Mouse (Mus musculus): ENCODE results near the gene Poln.

Gene Poln

DNA sequence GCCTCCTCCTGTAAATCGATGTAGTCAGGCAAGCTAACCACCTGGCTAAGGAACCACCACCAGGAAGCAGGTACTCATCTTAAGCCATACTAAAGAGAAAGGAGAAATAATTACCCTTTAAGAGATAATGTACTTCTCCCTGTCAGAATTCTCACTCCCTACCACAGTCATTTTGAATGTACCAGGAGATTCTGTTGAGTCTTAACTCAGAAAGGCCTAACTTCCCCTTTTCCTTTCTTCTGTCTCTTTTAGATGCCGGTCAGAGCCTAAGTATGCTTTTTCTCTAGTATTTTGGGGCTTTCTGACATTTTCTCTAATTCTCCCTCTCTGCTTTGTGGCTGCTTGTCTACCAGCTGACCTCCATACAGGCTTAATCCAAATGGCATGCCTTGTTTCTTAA, 76.2 kb downstream of the Poln start:
- DNase-seq, result no peak

DNA sequence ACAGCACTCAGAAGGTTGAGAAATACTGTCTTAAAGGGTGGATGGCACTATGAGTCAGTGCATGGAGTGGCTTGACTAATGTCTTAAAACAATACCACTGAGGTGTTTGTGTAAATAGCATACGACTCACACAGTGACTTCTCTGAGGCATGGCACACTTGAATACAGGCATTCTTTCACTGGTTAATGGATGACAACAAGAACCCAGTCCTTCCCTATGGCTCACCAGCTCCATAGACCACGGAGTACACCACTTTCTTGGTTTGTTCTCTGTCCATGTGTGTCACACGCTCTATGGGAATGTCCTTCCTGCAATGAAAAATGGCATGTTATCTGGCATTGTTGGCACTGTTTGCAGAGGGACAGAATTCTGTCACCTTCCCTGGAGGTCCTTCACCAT, 136.7 kb downstream of the Poln start:
- no peak for DNase-seq

DNA sequence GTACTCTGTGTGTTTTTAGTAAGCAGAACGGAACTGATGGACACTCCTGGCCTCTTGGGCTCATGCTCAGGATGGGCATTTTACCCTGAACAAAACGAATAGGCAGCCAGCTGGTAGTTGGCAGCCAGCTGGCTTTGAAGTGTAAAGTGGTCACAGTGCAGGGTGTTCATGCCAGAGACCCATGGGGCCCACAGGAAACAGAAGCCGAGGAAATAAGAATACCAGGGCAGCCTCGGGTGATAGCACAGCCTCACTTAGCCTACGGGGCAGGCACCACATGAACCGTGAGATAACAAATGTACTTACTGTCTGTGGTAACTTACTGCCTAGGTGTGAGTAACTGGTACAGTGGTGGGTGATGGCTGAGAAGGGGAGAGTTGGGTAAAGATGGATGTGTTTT, 138.2 kb downstream of the Poln start:
- no peak for DNase-seq

DNA sequence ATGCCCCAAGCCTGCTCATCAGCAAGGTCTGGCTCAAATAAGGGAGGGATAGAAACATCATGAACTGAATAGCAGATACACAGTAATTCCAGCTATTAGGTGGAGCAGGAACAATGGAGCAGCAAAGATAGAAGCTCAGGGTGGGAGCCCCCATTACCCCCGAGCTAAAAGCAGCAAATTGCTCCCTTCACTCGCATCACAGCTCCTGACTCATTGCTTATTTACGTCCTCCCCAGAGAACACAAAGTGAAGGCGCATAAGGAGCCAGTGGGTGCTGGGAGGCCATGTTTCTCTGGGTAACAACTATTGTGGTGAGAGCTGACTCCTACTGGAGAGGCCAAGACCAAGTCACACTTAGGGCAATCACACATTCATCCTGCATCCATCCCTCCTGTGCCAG, 139.1 kb downstream of the Poln start:
- no peak for DNase-seq

DNA sequence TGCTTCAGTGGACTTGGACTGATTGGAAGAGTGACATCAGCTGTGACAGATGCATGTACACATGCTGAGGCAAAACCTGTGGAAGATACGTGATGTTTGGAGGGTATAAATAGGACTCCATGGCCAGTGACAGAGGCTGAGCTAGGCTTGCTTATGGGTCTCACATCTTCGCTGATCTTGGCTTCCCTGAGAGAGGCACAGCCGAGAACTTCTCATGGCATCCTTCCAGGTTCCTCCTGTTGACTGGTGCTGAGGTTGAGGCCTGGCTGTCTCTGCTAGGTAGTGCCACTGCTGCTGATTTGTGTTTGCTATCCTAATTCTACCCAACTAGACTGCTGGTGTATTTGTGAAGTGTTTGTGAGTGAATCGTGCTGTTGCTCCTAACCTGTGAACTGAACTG, 150.3 kb downstream of the Poln start:
- no peak for DNase-seq

DNA sequence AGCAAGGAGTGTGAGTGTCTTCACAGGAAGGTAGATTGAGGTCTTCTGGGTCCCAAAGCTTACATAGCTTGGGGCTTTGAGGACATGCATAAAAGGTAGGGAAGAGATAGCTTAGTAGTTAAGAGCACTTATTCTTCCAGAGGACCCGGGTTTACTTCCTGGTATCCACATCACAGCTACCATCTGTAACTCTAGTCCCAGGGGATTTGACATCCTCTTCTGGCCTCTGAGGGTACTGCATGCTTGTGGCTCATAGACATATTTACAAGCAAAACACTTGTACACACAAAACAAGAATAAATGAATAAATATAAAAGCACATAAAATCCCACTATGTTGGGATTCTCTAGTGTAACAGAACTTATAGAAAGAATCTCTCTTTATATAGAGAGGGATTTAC, 154.6 kb downstream of the Poln start:
- no peak for DNase-seq

DNA sequence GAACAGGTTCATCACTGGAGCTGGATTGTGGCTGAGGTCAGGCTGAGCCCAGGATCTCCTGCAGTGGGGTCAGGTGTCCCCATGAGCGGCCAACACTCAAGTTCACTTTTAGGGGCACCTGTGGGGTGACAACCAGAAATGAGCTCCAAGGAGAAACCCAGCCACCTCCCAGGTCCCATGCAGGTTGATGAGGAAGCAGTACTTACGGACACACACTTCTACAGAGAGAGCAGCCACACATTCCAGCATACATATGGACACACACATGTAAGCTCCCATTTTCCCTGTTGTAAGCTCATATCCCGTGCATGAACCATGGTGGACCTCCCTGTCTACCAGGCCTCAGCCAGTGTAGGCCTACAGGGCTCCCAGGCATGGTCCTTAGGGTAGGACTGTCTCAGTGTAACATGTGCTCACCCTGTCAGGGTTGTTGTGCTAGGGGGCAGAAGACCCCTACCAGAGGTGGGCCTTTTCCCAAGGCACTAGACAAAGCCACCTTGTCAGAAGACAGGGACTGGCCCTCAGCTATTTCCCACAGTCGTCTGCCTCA, 161.8 kb downstream of the Poln start:
- DNase-seq, result no peak

DNA sequence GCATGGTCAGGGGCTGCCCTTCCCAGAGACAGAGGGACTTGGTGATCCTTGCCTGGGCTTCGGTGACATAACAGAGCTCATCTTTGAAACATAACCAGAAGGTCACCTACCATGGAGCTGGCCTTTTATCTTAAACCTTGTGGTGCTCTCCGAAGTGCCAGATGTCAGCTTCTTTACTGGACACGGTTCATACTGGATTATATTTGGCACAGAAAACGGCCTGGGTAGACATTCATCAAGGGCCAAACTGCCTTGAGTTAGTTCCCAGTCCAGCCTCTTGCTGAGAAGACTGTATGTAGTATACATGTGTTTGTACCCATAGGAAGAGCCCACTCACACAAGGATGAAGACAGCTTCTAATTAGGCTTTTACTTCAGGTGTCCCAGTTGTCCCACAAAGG, 162.4 kb downstream of the Poln start:
- DNase-seq, result no peak

DNA sequence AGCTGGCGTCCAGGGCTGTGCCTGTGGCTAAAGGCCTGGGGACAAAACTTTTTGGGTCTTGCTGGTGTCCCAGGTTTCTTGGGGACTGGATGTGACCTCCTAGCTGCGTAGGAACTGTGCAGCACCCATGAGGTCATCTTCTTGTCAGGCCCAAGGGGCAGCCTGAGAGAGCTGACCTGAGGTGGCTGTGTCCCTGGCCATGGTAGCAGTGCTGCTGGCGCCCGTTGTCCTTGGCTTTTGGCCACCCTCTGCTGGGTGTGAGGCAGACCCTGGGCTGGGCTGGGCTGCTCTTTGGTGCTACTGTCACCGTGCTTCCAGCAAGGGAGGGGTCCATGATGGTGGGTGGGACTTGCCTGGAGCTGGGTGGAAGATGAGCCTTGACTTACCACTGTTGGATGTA, 164.6 kb downstream of the Poln start:
- no peak for DNase-seq

DNA sequence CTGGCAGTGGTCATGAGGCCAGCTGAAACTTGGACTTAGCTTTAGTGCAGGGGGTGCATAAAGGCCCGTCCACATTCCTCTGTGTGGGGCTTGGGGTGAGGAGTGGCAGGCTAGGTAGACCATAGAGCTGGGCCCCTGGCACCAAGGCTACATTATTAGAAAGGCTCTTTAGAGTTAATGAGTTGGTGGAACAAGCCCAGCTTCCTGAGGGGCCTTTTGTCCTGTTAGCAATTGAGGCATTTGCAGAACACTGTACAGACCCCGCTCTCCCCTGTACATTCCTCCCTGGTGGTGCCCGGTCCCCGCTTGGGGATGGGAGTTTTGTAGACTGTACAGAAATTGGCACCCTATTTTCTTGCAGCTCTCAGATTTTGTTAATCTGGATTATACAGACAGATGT, 166.6 kb downstream of the Poln start:
- no peak for DNase-seq

DNA sequence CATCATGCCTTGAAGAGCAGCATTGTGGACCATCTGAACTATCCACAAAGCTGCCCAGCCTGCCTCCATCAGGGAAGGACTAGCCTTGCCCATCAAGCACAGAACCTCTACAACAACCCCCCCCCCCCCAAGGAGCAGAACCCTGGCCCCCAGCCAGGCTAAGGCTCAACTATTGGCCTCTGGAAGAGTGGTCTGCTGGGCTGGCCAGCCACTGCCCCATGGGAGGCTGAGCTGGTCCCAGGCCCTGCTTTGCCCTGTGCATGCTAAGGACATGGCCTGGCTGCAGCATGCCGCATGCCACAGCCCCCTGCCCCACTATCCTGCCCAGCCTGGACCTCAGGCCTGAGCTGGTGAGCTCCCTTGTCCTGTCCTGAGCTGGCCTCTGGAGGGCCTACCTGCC, 167.8 kb downstream of the Poln start:
- no peak for DNase-seq

DNA sequence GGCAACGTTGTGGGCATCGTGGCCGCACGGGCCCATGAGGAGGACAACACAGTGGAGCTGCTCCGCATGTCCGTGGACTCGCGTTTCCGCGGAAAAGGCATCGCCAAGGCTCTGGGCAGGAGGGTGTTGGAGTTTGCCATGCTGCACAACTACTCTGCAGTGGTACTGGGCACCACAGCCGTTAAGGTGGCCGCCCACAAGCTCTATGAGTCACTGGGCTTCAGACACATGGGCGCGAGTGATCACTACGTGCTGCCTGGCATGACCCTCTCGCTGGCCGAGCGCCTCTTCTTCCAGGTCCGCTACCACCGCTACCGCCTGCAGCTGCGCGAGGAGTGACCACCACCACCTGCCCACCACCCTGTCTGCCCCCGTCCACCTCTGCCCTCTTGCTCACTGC, 168.4 kb downstream of the Poln start:
- no peak for DNase-seq

DNA sequence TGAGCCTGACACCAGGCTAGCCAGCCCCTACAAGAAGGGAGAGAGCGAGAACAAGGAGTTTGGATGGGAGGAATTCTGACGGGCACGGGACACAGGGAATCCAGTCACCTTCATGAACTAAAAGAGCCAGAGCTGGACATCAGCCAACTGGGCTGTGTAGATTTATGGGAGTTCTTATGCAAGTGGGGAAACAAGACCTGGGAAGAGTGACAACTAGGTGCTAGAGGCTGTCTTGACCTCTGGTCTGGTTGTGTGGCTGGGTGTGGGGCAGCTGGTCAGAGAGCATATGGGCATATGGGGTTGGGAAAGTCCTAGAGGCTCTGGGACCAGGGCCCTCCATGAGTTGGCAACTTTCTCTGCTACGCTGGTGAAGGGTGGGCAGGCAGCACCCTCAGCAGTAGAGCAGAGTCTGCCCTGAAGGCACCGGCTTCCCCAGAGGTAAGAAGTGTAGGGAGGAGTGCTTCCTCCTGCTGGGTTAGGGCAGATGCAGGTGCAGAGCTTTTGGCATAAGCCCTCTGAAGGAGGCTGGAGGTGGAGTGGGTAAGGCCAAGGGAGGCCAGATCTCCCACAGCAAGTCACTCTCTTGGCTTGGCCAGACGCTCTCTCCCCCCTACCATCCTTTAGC, 169.7 kb downstream of the Poln start:
- DNase-seq, result no peak

DNA sequence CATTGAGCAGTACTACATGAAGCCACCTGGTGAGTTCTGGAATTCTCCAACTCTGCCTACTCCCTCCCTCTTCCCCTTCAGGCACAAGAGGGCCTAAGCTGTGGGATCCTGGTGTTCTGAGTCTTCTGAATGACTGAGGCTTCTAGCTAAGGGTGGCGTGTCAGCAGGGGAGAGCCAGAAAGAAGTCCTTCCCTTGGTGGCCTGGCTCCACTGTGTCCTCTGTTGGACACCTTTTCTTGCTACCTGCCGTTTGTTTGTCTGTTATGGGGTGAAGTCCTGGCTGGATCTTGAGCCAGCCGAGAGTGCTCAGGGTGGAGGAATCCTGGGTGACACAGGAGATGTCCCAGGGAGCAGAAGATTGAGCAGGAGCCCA, 170.8 kb downstream of the Poln start:
- no peak for DNase-seq

DNA sequence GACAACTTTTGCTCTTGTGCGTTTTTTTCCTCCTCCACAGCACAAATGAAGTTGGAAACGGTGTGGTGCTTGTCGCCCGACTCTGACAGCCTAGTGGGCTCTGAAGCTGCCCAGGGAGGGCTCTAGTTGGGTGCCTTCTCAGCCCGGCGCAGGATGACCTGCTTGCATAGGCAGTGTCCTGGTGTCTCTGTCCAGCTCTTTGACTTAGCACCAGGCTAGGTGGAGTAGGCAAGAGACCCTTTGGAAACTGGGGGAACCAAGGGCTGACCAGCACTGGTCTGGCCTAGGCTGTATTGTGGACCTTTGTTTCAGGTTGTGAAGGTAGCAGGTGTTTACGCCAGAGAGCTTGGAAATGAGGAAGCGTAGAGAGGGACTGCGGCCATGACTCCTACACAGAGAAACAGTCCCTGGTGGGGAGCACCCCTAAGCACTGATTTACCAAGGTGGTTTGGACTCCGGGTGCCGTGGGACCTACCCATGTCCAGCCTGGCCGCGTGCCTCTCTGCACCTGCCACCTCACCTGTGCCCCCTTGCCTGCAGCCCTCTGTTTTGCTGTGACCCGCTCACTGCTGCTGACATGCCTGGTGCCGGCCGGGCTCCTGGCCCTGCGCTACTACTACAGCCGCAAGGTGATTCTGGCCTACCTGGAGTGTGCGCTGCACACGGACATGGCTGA, 171.3 kb downstream of the Poln start:
- no peak for DNase-seq

DNA sequence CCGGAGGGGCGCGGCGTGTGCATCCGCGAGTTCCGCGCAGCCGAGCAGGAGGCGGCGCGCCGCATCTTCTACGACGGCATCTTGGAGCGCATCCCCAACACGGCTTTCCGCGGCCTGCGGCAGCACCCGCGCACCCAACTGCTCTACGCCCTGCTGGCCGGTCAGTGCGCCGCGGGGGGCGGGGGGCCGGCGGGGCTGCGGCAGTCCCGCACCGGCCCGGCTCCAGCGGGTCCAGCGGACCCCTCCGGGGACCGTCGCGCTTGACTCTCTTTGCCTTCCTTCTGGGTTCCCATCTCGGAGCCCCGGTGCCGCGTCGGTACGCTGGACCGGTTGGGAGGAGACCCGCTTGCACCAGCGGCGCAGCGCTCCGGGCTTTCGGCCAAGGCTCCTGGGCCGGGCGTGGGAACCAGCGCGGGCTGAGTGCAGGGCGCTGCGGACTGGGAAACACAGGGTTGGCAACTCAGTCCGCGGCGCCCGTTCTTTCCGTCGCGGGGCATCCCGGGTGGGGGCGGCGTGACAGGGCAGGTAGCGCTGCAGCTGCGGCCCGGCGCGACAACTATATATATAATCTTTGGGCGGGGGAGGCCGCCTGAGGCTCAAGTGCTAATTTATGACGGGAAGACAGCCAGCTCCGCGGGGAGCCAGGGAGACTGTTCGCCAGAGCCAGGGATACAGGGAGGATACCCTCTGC, 172.1 kb downstream of the Poln start:
- peak; percentile 16 for DNase-seq

DNA sequence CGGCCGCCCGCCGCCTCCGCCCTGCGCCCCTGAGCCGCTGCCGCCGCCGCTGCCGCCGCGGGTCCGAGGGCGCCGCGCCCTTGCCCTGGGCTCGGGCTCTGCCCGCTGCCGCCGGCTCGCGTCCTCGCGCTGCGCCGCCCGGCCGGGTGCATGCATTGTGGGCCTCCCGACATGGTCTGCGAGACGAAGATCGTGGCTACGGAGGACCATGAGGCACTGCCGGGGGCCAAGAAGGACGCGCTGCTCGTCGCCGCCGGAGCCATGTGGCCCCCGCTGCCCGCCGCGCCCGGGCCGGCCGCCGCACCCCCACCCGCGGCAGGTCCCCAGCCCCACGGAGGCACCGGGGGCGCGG, 172.6 kb downstream of the Poln start:
- no peak for DNase-seq

DNA sequence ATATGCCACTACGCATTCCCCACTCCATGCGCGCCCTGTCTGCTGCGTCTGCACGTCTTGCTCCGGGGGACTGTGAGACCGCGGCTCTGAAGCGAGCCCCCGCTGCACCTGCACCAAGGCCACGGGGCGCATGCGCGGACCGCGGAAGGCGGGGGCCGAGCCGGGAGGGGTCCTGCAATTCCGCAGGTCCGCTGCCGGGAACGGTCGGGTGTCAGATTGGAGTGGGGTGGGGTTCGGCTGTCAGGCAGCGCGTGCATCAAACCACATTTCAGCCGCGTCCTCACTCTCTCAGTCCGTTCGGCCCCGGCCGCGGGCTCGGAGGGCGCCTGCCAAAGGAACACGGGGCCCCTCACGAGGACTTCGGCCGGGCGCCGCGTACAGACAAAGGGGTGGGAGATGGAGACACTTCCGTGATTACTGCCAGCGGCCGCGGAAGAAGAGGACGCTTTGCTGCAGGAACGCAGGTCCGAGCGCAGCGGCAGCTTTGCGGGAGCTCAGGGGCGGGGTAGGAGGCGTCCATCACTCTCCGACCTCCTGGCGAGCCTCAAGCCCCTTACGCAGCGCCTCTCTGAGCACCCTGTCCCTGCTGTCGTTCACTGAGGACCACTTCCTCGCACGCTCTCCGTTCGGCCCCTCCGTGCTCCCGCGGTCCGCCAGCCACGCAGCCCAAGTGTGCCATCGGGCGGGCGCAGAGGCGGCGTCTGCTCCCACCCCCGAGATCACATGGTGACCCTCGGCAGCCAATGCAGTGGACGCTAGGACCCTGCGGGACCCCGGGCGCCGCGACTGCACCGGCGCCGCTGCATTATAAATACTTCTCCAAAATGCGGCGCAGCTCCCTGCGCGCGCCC, 173.2 kb downstream of the Poln start, which contains the start of gene Nat8l:
Gene Nat8l (plus strand): TSS at position 142 of the 851 bp plus-strand sequence.
- no peak for DNase-seq

DNA sequence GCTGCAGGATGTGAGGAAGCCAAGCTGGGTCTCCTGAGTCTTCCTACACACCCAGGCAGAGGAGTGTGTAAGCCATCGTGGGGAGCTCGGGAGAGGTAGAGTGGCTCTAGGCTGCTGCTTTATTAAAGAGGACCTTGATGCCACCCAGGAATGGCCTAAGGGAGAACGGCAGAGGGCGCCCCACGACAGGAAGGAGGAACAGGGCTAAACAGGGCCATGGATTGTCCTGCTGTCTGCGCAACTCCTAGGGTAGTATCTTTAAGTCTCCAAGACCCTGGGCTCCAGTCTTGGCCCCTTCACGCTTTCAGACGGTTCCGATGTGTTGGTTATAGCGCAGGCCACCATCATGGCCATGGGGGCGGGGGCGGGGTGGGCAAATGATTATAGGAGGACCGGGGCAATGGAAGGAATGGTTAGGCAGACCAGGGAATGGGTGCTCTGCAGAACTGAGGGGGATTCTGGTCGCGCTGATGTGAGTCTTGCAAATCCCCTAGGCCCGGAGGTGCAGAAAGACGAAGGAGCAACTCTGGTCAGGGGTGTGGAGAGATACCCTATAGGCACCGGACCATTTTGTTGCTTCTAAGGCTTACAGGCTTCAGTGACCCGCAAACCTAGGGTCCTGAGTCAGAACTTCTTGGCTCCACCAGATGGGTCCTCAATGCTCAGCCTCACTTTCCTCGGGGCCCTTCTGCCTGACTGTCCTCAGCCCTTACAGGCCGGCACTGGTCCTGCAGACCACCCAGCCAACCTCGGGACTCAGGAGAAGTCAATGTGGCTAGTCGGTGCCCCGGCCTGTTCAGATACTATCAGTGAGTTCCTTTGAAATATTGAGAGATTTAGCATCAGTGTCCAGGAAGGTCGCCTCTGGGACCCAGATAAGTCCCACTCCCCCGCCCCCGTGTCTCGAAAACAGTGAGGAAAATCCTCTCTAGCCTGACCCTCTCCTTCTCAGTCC, 174.3 kb downstream of the Poln start:
- no peak for DNase-seq

DNA sequence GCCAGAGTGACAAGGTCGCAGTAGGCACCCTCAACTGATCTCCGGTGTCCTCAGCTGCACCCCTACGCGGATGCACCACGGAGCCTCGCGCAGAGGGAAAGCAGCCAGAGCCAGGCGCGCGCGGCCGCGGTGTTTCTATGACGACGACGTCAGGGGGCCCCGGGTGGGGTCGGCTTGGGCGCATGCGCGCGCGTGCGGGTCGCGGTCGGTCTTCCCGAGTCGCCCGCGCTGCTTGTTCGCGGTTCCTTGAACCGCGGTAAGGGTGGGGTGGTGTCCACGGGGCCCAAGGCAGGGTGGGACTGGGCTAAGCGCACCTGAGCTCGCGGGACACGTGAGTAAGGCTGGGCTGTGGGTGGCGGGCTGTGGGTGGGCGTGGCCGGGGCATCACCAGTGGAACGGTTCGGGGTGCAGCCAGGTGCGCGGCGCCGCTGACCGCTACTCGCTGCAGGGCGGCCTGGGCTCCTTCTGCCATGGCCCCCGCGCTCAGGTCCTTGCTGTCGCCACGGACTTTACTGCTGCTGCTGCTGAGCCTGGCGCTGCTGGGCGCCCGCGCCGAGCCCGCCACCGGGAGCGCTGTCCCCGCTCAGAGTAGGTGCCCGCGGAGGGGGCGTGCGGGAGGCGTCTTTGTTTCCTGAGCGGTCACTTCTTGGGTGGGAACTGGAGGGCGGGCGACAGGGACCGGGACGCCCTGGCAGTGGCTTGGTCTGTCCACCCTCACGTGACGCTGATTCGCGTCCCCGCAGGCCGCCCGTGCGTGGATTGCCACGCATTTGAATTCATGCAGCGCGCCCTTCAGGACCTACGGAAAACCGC, 185.7 kb downstream of the Poln start, which contains the start of gene Gm1673:
Gene Gm1673 (plus strand): TSS at position 125 of the 813 bp plus-strand sequence.
- no peak for DNase-seq

DNA sequence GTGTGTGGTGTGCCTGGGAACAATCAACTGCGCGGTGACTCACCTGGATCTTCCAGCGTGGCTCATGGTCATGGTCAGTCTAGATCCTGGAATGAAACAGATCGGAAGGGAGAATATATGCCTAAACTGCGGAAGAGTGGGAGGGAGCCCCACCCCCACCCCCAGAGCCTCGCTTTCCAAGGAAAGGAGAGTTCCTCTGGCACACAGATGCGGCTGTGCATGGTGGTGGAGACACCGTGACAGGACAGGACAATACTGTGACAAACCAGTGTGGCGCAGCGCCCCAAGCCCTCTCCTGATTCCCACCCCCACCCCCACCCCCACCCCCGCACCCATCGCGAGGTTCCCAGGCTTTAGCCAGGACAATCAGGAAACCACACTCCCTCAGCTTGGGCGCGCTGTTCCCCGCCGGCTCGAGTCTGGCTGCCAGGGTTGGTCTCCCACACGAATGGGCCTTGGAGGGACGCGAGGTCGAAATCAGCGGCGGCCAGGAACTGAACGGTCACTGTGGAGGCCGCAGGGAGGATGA, 186.5 kb downstream of the Poln start:
- no peak for DNase-seq

All from kidney, adult 11 months (tissue).